Mouse (Mus musculus) liver, postnatal 0 days (tissue): ENCODE measurements around the gene Gm11985. TPM values are rescaled to one million over a fixed set of nuclear protein-coding genes. Genes with fewer than 3 reads are reported as not detected.

Source experiments
- ATAC-seq: fragments of 200-750 bp; cut with Nextera tagmentation; 2 replicates; pipeline ENCODE4 v1.8.0; 2017; ENCODE audit warnings: mild to moderate bottlenecking, moderate library complexity
- DNase-seq: peaks from one replicate; pipeline ENCODE4 v3.0.0-alpha.2; 2016
- H3K27ac ChIP-seq: fragments of 300-500 bp; sonication (generic); 2 replicates; pipeline ENCODE4 v1.5.1; 2014; ENCODE audit warnings: antibody characterized with exemption, moderate library complexity, mild to moderate bottlenecking, low read depth
- H3K27me3 ChIP-seq: fragments of 300-500 bp; sonication (generic); 2 replicates; pipeline ENCODE4 v1.6.1; 2014; ENCODE audit warnings: low read length, control low read depth, mixed read lengths; ENCODE audit not compliant: insufficient read depth
- H3K36me3 ChIP-seq: fragments of 300-500 bp; sonication (generic); replicated peaks from 2 replicates; pipeline ENCODE4 v1.6.1; 2014; ENCODE audit warnings: mild to moderate bottlenecking, control low read depth, low read length, moderate library complexity, mixed read lengths; ENCODE audit not compliant: insufficient read depth
- H3K4me1 ChIP-seq: fragments of 300-500 bp; sonication (generic); 2 replicates; pipeline ENCODE4 v1.6.1; 2014; ENCODE audit warnings: antibody characterized with exemption, mild to moderate bottlenecking, control low read depth; ENCODE audit not compliant: insufficient read depth
- H3K4me2 ChIP-seq: fragments of 300-500 bp; sonication (generic); 2 replicates; pipeline ENCODE4 v1.6.1; 2014; ENCODE audit warnings: low read depth, mild to moderate bottlenecking, low read length, moderate library complexity, mixed read lengths
- H3K4me3 ChIP-seq: fragments of 300-500 bp; sonication (generic); 2 replicates; pipeline ENCODE4 v1.5.1; 2014; ENCODE audit warnings: low read depth, low read length
- H3K9ac ChIP-seq: fragments of 300-500 bp; sonication (generic); replicated peaks from 2 replicates; pipeline ENCODE4 v1.6.1; 2014; ENCODE audit warnings: mild to moderate bottlenecking, moderate library complexity
- H3K9me3 ChIP-seq: fragments of 300-500 bp; sonication (generic); 2 replicates; pipeline ENCODE4 v1.6.1; 2016; ENCODE audit warnings: mild to moderate bottlenecking, control low read depth, low read length, mixed read lengths
- CTCF ChIP-seq: sonication (generic); IDR thresholded peaks from 2 replicates; pipeline ENCODE4 v1.5.1; 2016; ENCODE audit warnings: antibody characterized with exemption, low read depth
- EP300 ChIP-seq: IDR thresholded peaks from 2 replicates; pipeline ENCODE4 v1.6.1; 2016; ENCODE audit warnings: antibody characterized with exemption, low read depth, mild to moderate bottlenecking
- WGBS: fragments of 180-500 bp; shearing (Covaris S2); extraction: QIAGEN DNeasy Blood & Tissue Kit; methylation state at CpG from one replicate; pipeline ENCODE4 v1.1.7; 2014; ENCODE audit not compliant: insufficient replicate concordance; 5-methylcytosine and 5-hydroxymethylcytosine counted together
- polyA plus RNA-seq: library from polyadenylated mRNA; unstranded; fragments of >200 nt; fragmentation: Nextera tagmentation; extraction: Ambion mirVana; gene quantifications from 2 replicates; pipeline ENCODE4 v1.2.1, GENCODE M21; 2015

Gm11985 gene
- polyA plus RNA-seq, 1 experiment from 2014 or later: 0.11 TPM

DNA sequence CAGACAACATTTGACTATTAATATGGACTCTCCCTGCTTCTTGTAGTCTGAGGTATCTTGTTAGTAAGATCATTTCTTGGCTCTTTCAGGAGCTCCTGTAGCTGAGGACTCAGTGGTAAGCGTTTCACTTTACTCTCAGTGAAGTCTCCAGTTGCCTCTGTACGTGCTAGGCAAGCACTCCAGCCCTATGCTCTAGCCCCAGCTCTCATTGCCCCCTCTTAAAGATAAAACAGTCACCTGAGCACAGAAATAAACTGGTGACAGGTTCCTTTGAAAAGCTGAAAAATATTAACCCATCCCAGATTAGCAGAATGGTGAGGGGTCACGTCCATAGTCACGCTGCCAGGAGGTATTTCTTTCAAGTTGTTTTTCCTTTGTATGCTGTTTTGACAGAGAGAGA is 9.6 kb downstream of the Gm11985 start:
- no peak overlapping the region for H3K27ac ChIP-seq
- H3K36me3 ChIP-seq: no peaks in the 10 kb centered on the region
- DNase-seq (no peak), ATAC-seq (no peak)
- no peak overlapping the region for H3K4me3 ChIP-seq
- no peaks in the 10 kb centered on the region for H3K27me3 ChIP-seq
- no peak overlapping the region for H3K4me2 ChIP-seq
- TF ChIP-seq EP300: no peak
- no peak for TF ChIP-seq CTCF
- H3K9me3 ChIP-seq: no peaks in the 10 kb centered on the region
- H3K4me1 ChIP-seq: no peaks in the 10 kb centered on the region
- WGBS: 53% methylated on average over 4 of the region's 4 CpGs
- H3K9ac ChIP-seq: peak overlapping the region; percentile 38; the same call in 1 of the 2 replicates

DNA sequence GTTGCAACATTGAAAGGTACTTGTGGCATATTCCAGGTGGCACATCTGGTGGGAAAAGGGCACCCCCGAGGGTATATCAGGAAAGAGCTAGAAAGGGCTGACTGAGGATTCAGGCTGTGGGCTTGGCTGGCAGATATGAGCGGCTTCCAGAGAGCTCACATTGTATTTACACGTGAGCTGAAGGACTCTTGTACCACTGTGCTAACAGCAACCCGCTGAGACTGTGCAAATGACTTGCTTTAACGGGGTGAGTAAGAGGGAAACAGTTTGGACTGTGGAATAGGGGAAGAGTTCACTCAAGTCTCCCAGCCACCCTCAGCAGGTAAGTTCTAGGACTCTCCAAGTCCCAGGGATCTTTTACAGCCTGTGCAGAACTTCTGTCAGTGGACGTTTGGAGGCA is 14.7 kb downstream of the Gm11985 start:
- TF ChIP-seq EP300 (no peak), CTCF (no peak)

DNA sequence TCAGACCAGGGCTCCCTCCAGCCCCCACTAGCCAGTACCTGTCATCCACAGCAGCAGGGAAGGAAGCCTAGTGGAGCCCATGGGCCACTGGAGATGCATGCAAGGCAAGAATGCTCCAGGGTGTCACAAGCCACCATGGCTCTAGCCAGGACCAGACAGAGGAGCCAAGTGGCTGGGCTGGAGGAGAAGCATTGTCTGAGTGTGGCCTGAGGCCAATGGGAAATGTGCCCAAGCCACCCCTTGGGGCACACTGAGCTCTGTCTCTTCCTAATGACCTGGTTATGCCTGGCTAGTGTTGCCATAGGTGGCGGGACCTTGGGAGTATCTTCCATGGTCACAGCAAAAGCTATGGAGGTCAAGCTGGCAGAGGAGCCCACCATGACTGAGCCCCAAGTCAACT is 18.7 kb downstream of the Gm11985 start:
- H3K27me3 ChIP-seq: no peaks in the 10 kb centered on the region
- TF ChIP-seq EP300 (no peak), CTCF (no peak)
- no peak overlapping the region for H3K9ac ChIP-seq
- 85% methylated on average over 1 of the region's 1 CpGs for WGBS
- DNase-seq (no peak), ATAC-seq (no peak)
- H3K27ac ChIP-seq: no peak overlapping the region
- H3K36me3 ChIP-seq: no peaks in the 10 kb centered on the region
- no peaks in the 10 kb centered on the region for H3K4me1 ChIP-seq
- no peak overlapping the region for H3K4me3 ChIP-seq
- no peak overlapping the region for H3K4me2 ChIP-seq
- H3K9me3 ChIP-seq: no peaks in the 10 kb centered on the region

More for the DNA sequence above, 14.7 kb downstream of the Gm11985 start:
- H3K4me3 ChIP-seq: no peak overlapping the region
- ATAC-seq (peak; percentile 63), DNase-seq (no peak)
- H3K9ac ChIP-seq: no peak overlapping the region
- H3K27ac ChIP-seq: no peak overlapping the region
- no peaks in the 10 kb centered on the region for H3K27me3 ChIP-seq
- 60% methylated on average over 6 of the region's 6 CpGs for WGBS
- H3K9me3 ChIP-seq: no peaks in the 10 kb centered on the region
- H3K4me1 ChIP-seq: no peaks in the 10 kb centered on the region
- H3K4me2 ChIP-seq: no peak overlapping the region
- no peaks in the 10 kb centered on the region for H3K36me3 ChIP-seq

DNA sequence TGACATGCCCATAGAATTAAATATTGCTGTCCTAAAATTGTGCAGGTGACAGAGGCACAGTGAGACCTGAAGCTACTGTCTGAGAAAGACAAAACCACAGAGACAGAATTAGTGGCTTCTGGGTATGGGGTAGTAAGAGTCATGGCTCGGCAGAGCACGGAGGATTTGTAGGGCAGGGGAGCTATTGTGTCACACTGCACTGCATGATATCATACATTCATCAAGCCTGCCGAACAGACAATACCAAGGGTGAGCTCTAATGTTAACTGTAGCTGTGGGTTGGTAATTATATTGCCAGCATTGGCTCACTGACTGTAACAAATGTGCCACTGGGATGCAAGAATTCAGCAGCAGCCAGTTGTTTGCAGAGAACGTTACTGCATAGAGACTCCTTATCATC is 24.0 kb downstream of the Gm11985 start:
- H3K27me3 ChIP-seq: no peaks in the 10 kb centered on the region
- H3K36me3 ChIP-seq: no peaks in the 10 kb centered on the region
- DNase-seq: no peak
- peaks cover 8% of the 10 kb centered on the region for H3K4me1 ChIP-seq
- WGBS: 59% methylated on average over 4 of the region's 4 CpGs
- H3K27ac ChIP-seq: no peak overlapping the region
- H3K9me3 ChIP-seq: no peaks in the 10 kb centered on the region
- ATAC-seq: no peak
- H3K9ac ChIP-seq: no peak overlapping the region
- H3K4me2 ChIP-seq: no peak overlapping the region
- no peak overlapping the region for H3K4me3 ChIP-seq
- TF ChIP-seq CTCF (no peak), EP300 (no peak)

DNA sequence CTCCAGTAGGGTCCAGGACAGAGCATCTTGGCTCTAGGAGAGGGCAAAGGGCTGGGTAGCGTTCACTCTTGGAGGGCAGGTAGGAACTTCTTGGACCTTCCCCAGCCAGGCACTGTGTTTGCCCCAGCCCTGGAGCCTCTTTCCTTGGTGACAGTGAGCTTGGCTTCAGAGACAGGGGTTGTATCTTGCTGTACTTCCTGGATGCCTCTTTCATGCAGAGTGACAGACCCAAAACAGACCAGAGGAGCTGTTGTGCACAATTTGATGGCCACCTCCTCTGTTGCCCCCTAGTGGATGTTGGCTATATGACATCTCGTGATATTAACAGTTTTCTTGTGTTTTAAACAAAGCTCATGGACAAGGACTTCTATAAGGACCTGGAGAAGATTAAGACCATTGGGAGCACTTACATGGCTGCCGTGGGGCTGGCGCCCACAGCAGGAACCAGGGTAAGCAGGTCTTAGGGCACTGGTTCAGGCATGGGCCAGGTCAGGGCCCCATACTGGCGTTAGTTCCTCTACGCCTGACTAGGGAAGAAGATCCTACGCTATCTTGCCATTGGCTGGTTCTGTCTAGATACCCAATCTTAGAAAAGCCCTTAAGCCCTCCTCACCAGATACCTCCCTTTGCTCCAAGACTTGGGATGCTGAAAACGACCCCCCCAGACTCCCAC is 26.7 kb downstream of the Gm11985 start:
- no peaks in the 10 kb centered on the region for H3K36me3 ChIP-seq
- TF ChIP-seq EP300: no peak
- peak; percentile 86 for TF ChIP-seq CTCF
- H3K27ac ChIP-seq: 0 out of 2 replicates have a peak overlapping the region, but pooled peaks have one; percentile 41
- no peak overlapping the region for H3K9ac ChIP-seq
- no peaks in the 10 kb centered on the region for H3K9me3 ChIP-seq
- H3K4me3 ChIP-seq: no peak overlapping the region
- DNase-seq: no peak
- H3K4me1 ChIP-seq: peaks cover 11% of the 10 kb centered on the region
- no peak for ATAC-seq
- H3K27me3 ChIP-seq: no peaks in the 10 kb centered on the region
- H3K4me2 ChIP-seq: no peak overlapping the region
- WGBS: 72% methylated on average over 8 of the region's 8 CpGs

DNA sequence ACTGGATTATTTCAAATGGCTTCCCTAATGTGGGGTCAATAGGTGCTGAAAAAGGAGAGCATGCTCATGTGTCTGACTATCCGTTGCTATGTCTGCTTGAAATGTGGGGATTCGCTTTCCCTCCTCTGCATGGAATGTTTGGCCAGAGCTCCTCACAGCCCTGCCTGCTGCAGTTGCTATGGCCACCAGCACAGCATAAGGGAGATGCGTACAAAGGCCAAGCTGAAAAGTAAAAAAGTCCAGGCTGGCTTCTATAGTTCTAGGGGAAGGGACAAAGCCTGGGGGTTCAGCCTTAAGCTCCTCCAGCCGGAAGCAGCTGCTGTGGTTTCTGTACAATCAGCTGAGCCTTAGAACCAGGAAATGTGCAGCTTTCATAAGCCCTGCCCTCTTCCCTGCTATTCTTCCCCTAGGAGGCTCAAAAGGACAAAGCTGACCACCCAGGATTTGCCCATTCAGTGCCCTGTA is 27.7 kb downstream of the Gm11985 start:
- H3K27ac ChIP-seq: peak overlapping the region; percentile 41
- no peaks in the 10 kb centered on the region for H3K27me3 ChIP-seq
- peaks cover 11% of the 10 kb centered on the region for H3K4me1 ChIP-seq
- 23% methylated on average over 4 of the region's 4 CpGs for WGBS
- no peaks in the 10 kb centered on the region for H3K9me3 ChIP-seq
- ATAC-seq (no peak), DNase-seq (no peak)
- H3K36me3 ChIP-seq: no peaks in the 10 kb centered on the region
- TF ChIP-seq CTCF: no peak
- no peak for TF ChIP-seq EP300
- H3K4me2 ChIP-seq: no peak overlapping the region
- no peak overlapping the region for H3K4me3 ChIP-seq
- no peak overlapping the region for H3K9ac ChIP-seq
